Mouse (Mus musculus) embryonic fibroblast, embryonic 13.5 days (primary cell): ENCODE measurements around the gene Thada.
"Not testable (repeated sequence)": the region's sequence is repeated elsewhere in the genome, so short reads cannot be mapped to it uniquely, and the experiment has no call there.

Experiments
- CTCF ChIP-seq: IDR thresholded peaks from 2 replicates; pipeline ENCODE4 v1.5.1; 2011; ENCODE audit warnings: mild to moderate bottlenecking, control low read depth, low read length, moderate library complexity, borderline replicate concordance; ENCODE audit not compliant: insufficient read depth
- POLR2A ChIP-seq: IDR thresholded peaks from 2 replicates; pipeline ENCODE4 v1.6.1; 2011; ENCODE audit warnings: low read depth, mild to moderate bottlenecking, control low read depth, low read length, moderate library complexity

DNA sequence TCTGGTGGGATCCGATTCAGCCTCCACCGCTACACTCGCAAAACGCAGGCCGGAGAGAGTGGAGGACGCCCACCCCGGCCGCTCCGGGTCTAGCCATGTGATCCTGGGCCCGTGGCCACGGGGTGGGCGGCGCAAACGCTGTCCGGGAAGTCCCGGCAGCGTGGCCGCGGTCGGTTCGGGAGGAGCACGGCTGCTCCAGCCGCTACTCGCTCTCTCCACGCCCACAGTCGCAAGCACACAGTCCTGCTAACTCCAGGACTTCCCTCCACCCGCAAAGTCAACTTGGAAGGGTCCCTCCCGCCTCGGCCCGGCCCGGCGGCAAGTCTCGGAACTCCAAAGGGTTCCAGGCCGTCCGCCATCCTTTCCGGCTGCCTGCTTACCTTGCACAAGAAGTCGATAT, 278.7 kb downstream of the Thada start:
- not testable (repeated sequence) for TF ChIP-seq CTCF, POLR2A
